Mouse (Mus musculus) cerebellum, adult 2 months (tissue): ENCODE measurements around the gene Hoxd4.

Experiments
- CTCF ChIP-seq: fragments of 200-500 bp; IDR thresholded peaks from 2 replicates; pipeline ENCODE4 v1.5.1; 2011; ENCODE audit warnings: low read depth, mild to moderate bottlenecking, control low read depth, low read length, moderate library complexity, borderline replicate concordance; ENCODE audit not compliant: insufficient read depth
- POLR2A ChIP-seq: fragments of 200-500 bp; IDR thresholded peaks from 2 replicates; pipeline ENCODE4 v1.6.1; 2011; ENCODE audit warnings: low read length, control low read depth, borderline replicate concordance; ENCODE audit not compliant: insufficient read depth

DNA sequence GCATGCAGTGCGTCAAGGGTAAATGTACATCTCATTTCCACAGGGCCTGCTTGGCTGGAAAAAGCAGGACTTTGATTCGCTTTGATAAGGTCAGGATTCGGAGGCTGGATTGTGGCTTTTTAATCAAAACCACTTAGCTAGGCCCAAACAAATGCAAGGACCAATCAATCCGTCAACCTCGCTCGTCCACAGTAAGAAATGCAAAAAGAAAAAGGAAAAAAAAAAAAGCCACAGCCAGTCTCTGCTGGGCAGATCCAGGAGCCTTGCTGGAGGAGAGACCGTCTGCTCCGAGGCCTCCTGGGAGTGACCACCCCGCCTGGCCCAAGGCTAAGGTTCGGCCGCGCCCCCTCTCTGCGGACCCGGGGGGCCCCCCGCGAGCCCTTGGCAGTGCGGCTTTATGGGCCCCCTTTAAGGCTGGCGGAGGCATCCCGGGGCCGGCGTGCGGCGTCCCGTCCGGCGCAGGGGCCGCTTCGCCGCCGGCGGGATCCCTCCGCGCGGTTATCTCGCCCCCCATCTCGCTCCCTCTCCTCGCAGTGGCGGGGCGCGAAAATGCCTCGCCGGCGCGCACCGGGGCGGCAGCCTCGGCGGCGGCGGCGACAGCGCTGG lies 7.2 kb upstream of the Hoxd4 start, which contains the start of gene Hoxd8:
- TF ChIP-seq POLR2A, result no peak
- no peak for TF ChIP-seq CTCF
